Mouse (Mus musculus) E14TG2a.4 (cell line): ENCODE data around the gene C1qb.

Experiments used
- H3K27me3 ChIP-seq: 2 replicates; pipeline ENCODE4 v1.6.1; 2014; ENCODE audit warnings: low read length, control low read depth; ENCODE audit not compliant: insufficient read depth
- H3K36me3 ChIP-seq: 2 replicates; pipeline ENCODE4 v1.6.1; 2014; ENCODE audit warnings: low read length, control low read depth; ENCODE audit not compliant: insufficient read depth
- H3K4me1 ChIP-seq: replicated peaks from 2 replicates; pipeline ENCODE4 v1.6.1; 2014; ENCODE audit warnings: low read depth, low read length, control low read depth
- H3K4me3 ChIP-seq: replicated peaks from 2 replicates; pipeline ENCODE4 v1.5.1; 2014; ENCODE audit warnings: mild to moderate bottlenecking, low read length
- H3K9me3 ChIP-seq: 2 replicates; pipeline ENCODE4 v1.6.1; 2014; ENCODE audit warnings: low read length, control low read depth
- CTCF ChIP-seq: conservative IDR thresholded peaks from 2 replicates; pipeline ENCODE4 v1.5.1; 2014; ENCODE audit warnings: low read length
- NANOG ChIP-seq: IDR thresholded peaks from 2 replicates; pipeline ENCODE4 v1.6.1; 2014; ENCODE audit warnings: borderline replicate concordance, low read length, mixed read lengths
- POU5F1 ChIP-seq: IDR thresholded peaks from 2 replicates; pipeline ENCODE4 v1.6.1; 2014; ENCODE audit warnings: low read length, borderline replicate concordance

The C1qb gene

GRCm38 (mm10) chr4:136865531-136865930, 20.5 kb downstream of the C1qb start:
- Histone ChIP-seq H3K9me3 (no peaks in the 10 kb centered on the region), H3K4me3 (peak overlapping the region; percentile 32; the same call in 1 of the 2 replicates), H3K36me3 (no peaks in the 10 kb centered on the region), H3K4me1 (peaks cover 49% of the 10 kb centered on the region), H3K27me3 (peaks cover 39% of the 10 kb centered on the region)
- TF ChIP-seq NANOG (no peak), POU5F1 (no peak), CTCF (no peak)

- no peaks in the 10 kb centered on the region for H3K36me3 ChIP-seq
- TF ChIP-seq NANOG, result no peak
- no peak for TF ChIP-seq CTCF
- TF ChIP-seq POU5F1, result no peak
Observed at GRCm38 (mm10) chr4:136864751-136865470, 21.1 kb downstream of the C1qb start.

GRCm38 (mm10) chr4:136863517-136863916, 22.5 kb downstream of the C1qb start:
- Histone ChIP-seq H3K4me3 (no peak overlapping the region), H3K4me1 (peaks cover 49% of the 10 kb centered on the region)

More at GRCm38 (mm10) chr4:136864751-136865470, 21.1 kb downstream of the C1qb start:
- Histone ChIP-seq H3K4me1 (peaks cover 49% of the 10 kb centered on the region), H3K27me3 (peaks cover 34% of the 10 kb centered on the region), H3K9me3 (no peaks in the 10 kb centered on the region), H3K4me3 (peak overlapping the region; percentile 32)

DNA sequence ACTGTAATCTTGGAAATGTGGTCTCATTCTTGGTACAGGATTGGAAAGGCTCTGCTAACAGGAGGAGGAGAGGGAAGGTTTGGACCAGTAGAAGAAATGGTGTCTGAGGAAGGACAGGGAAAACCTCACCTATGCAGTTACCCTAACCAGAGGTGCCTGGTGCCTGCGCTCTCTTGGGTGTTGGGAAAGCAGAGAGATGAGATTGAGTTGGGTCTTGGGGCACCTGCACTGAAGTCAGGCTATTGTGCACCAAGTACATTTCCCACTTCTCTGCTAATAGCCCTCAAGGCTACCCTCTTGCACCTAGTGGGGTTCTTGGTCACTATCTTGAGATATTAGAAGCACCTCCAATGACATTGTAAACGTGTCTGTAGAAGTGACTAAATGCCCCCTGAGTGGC, 23.6 kb downstream of the C1qb start:
- no peak for TF ChIP-seq NANOG
- no peak for TF ChIP-seq CTCF
- no peak for TF ChIP-seq POU5F1
- Histone ChIP-seq H3K36me3 (no peaks in the 10 kb centered on the region), H3K4me3 (peak overlapping the region; percentile 68), H3K4me1 (peaks cover 41% of the 10 kb centered on the region), H3K9me3 (no peaks in the 10 kb centered on the region), H3K27me3 (peaks cover 34% of the 10 kb centered on the region)

More at GRCm38 (mm10) chr4:136863517-136863916, 22.5 kb downstream of the C1qb start:
- Histone ChIP-seq H3K9me3 (no peaks in the 10 kb centered on the region), H3K27me3 (peaks cover 30% of the 10 kb centered on the region), H3K36me3 (no peaks in the 10 kb centered on the region)
- TF ChIP-seq NANOG (no peak), CTCF (no peak), POU5F1 (no peak)

- Histone ChIP-seq H3K4me1 (peaks cover 38% of the 10 kb centered on the region), H3K27me3 (peaks cover 34% of the 10 kb centered on the region), H3K36me3 (no peaks in the 10 kb centered on the region), H3K4me3 (peak overlapping the region; percentile 68), H3K9me3 (no peaks in the 10 kb centered on the region)
- TF ChIP-seq NANOG (no peak), CTCF (no peak), POU5F1 (no peak)
Observed at GRCm38 (mm10) chr4:136861806-136862205, 24.2 kb downstream of the C1qb start.

DNA sequence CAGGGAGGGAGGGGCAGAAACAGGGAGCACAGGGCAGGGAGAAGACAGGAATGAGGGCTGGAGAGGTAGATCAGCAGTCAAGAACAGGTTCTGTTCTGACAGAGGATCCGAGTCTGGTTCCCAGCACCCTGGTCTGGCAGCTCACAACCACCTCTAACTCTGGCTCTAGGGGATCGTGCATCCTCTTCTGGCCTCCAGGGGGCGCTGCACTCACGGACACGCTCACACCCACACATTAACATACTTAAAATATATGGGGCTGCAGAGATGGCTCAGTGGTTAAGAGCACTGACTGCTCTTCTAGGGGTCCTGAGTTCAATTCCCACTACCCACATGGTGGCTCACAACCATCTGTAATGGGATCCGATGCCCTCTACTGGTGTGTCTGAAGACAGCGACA, 26.0 kb downstream of the C1qb start:
- Histone ChIP-seq H3K36me3 (no peaks in the 10 kb centered on the region), H3K9me3 (no peaks in the 10 kb centered on the region), H3K4me1 (peaks cover 36% of the 10 kb centered on the region), H3K27me3 (peaks cover 34% of the 10 kb centered on the region), H3K4me3 (no peak overlapping the region)
- TF ChIP-seq POU5F1 (no peak), NANOG (no peak), CTCF (peak; percentile 54)

GRCm38 (mm10) chr4:136855081-136855480, 30.9 kb downstream of the C1qb start:
- Histone ChIP-seq H3K9me3 (no peaks in the 10 kb centered on the region), H3K4me3 (no peak overlapping the region), H3K36me3 (no peaks in the 10 kb centered on the region), H3K27me3 (peaks cover 12% of the 10 kb centered on the region), H3K4me1 (peaks cover 9% of the 10 kb centered on the region)
- TF ChIP-seq POU5F1 (no peak), CTCF (peak; percentile 66), NANOG (no peak)

DNA sequence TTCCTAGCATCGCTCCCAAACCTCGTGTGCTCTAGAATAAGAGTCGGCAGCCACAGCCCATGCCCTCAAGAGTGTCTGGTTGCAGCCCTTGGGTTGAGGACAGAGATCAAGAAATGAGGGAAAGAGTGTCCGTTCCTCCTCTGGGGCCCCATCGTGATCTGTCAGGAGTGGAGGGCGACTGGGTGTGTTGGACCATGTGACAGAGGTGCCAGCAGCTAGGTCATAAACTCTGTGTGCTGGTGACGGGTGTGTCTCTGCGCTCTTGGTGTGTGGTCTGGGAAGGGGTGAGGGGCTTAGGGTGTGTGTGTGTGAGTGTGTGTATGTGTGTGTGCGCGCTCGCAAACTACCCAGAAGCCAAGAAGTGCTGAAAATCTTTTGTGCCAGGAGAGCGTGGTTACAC, 33.0 kb downstream of the C1qb start:
- Histone ChIP-seq H3K4me3 (no peak overlapping the region), H3K4me1 (peaks cover 12% of the 10 kb centered on the region)
- TF ChIP-seq NANOG, result no peak
- TF ChIP-seq CTCF, result no peak
- no peak for TF ChIP-seq POU5F1

DNA sequence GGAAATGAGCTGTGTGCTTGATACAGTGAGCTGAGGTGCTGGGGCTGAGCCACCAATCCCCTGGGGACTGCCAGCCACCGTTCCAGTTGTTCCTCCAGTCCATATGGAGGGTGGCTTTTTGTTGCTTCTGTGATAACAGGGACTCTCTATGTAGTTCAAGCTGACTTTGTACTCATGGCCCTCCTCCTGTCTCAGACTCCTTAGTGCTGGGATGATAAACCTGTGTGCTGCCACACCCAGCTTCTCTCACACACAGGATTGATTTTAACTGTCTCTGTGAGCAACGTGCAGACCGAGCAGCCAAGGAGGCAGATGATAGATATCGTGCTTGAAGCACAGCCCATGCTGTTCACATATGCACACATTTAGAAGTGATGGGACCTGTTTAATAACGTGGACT, 33.9 kb downstream of the C1qb start:
- TF ChIP-seq POU5F1 (no peak), CTCF (no peak), NANOG (no peak)
- H3K36me3 ChIP-seq, result no peaks in the 10 kb centered on the region

More for the DNA sequence above, 33.0 kb downstream of the C1qb start:
- Histone ChIP-seq H3K27me3 (peaks cover 14% of the 10 kb centered on the region), H3K9me3 (no peaks in the 10 kb centered on the region), H3K36me3 (no peaks in the 10 kb centered on the region)

More for the DNA sequence above, 33.9 kb downstream of the C1qb start:
- no peak overlapping the region for H3K4me3 ChIP-seq
- peaks cover 12% of the 10 kb centered on the region for H3K27me3 ChIP-seq
- no peaks in the 10 kb centered on the region for H3K9me3 ChIP-seq
- H3K4me1 ChIP-seq, result peaks cover 15% of the 10 kb centered on the region
